Mouse (Mus musculus) bone marrow macrophage, adult 2 months (primary cell): ENCODE measurements around the gene Tyrobp.

Experiments
- CTCF ChIP-seq: IDR thresholded peaks from 2 replicates; pipeline ENCODE4 v1.5.1; 2012; ENCODE audit warnings: low read depth, mild to moderate bottlenecking, low read length, moderate library complexity
- POLR2A ChIP-seq: IDR thresholded peaks from 2 replicates; pipeline ENCODE4 v1.6.1; 2012; ENCODE audit warnings: mild to moderate bottlenecking, low read depth, low read length, borderline replicate concordance

- TF ChIP-seq POLR2A (no peak), CTCF (no peak)
Observed at GRCm38 (mm10) chr7:30436879-30437278, 23.3 kb downstream of the Tyrobp start.
